Mouse (Mus musculus): ENCODE data around the gene Dock10. TPM values are rescaled to one million over a fixed set of nuclear protein-coding genes. Genes with fewer than 3 reads are reported as not detected.

Dock10 gene
- polyA plus RNA-seq, 1 experiment, result 36.5 TPM

- Histone ChIP-seq H3K4me1 (replicated peaks; ENCODE audit: control insufficient read depth, insufficient read depth, low read length) (peaks cover 2% of the 10 kb centered on the region; the same call in 1 of the 2 replicates), H3K27ac (ENCODE audit: control insufficient read depth, insufficient read depth, low read length) (no peak overlapping the region), H3K36me3 (ENCODE audit: control insufficient read depth, insufficient read depth, low read length) (no peaks in the 10 kb centered on the region; the same call in 1 of the 2 replicates), H3K4me3 (ENCODE audit: control insufficient read depth, insufficient read depth, low read length) (no peak overlapping the region), H3K27me3 (ENCODE audit: control insufficient read depth, insufficient read depth, low read length) (no peaks in the 10 kb centered on the region)
- no peak for TF ChIP-seq POLR2A (IDR thresholded peaks at IDR 0.05; ENCODE audit: control insufficient read depth, extremely low read depth, insufficient read depth, low read length, poor library complexity)
- TF ChIP-seq CTCF (IDR thresholded peaks at IDR 0.05; ENCODE audit: borderline replicate concordance, control insufficient read depth, extremely low read depth, insufficient read depth, low read length, poor library complexity), result no peak
- WGBS, result 86% methylated on average over 1 of the region's 1 CpGs
- no peak for DNase-seq
Measured at GRCm38 (mm10) chr1:80703279-80703678, 55.0 kb downstream of the Dock10 start.

DNA sequence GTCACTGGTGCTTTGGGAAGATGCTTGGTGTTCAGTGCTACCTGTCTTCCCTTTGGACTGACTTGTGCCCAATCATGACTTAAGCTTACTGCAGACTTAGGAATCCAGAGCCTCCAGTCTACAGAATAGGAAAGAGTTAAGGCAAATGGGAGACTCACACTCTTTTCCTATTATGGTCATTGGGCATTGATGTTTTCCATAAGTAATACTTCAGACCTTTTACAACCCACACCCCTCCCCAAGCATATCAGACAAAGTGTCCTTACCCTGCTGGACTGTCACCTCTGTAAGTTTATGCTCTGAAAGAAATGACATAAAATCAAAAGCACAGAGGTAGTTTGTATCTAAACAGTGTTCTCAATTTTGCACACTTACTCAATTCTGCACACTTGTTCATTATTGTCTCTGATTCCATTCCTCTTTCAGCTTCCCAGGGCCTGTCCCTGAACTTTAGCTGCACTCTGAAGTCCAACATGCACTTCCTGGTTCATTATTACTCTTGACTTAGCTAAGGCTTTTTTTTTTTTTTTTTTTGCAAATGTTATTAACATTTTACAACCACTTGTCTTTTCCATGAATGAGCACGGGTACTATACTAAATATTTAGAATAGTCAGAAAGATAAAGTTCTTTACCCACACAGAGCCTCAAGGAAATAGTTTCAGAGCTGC lies 82.2 kb downstream of the Dock10 start:
- Histone ChIP-seq H3K27ac (ENCODE audit: control insufficient read depth, insufficient read depth, low read length) (no peak overlapping the region), H3K27me3 (ENCODE audit: control insufficient read depth, insufficient read depth, low read length) (no peaks in the 10 kb centered on the region), H3K36me3 (ENCODE audit: control insufficient read depth, insufficient read depth, low read length) (no peaks in the 10 kb centered on the region), H3K4me1 (replicated peaks; ENCODE audit: control insufficient read depth, insufficient read depth, low read length) (no peaks in the 10 kb centered on the region), H3K4me3 (ENCODE audit: control insufficient read depth, insufficient read depth, low read length) (no peak overlapping the region)
- no peak for TF ChIP-seq CTCF (IDR thresholded peaks at IDR 0.05; ENCODE audit: borderline replicate concordance, control insufficient read depth, extremely low read depth, insufficient read depth, low read length, poor library complexity)
- TF ChIP-seq POLR2A (IDR thresholded peaks at IDR 0.05; ENCODE audit: control insufficient read depth, extremely low read depth, insufficient read depth, low read length, poor library complexity), result no peak
- no peak for DNase-seq
- WGBS, result 84% methylated on average over 1 of the region's 1 CpGs

DNA sequence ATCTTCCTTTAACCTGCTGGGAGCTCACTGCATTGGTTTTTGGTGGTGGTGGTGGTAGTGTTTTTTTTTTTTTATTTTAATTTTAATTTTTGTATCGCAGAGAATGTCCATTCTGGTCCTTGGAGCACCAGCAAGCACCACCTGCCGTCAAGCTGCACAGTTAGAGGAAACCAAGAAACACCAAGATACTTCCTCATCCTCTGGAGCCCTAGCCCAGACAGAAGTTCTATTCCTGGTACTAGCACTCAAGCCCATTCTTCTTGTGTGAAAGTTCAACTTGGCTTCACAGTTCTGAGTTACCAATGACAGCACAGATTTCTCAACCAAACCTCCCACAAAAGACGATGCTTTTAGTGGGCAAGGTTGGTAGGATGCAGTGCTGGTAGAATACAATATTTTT lies 86.6 kb downstream of the Dock10 start:
- Histone ChIP-seq H3K27ac (ENCODE audit: control insufficient read depth, insufficient read depth, low read length) (no peak overlapping the region), H3K36me3 (ENCODE audit: control insufficient read depth, insufficient read depth, low read length) (no peaks in the 10 kb centered on the region), H3K4me1 (replicated peaks; ENCODE audit: control insufficient read depth, insufficient read depth, low read length) (peaks cover 5% of the 10 kb centered on the region; the same call in 1 of the 2 replicates), H3K4me3 (ENCODE audit: control insufficient read depth, insufficient read depth, low read length) (no peak overlapping the region), H3K27me3 (ENCODE audit: control insufficient read depth, insufficient read depth, low read length) (no peaks in the 10 kb centered on the region)
- DNase-seq, result no peak
- TF ChIP-seq POLR2A (IDR thresholded peaks at IDR 0.05; ENCODE audit: control insufficient read depth, extremely low read depth, insufficient read depth, low read length, poor library complexity) (no peak), CTCF (IDR thresholded peaks at IDR 0.05; ENCODE audit: borderline replicate concordance, control insufficient read depth, extremely low read depth, insufficient read depth, low read length, poor library complexity) (no peak)
- whole genome bisulfite sequencing, result 10% methylated on average over 3 of the region's 3 CpGs

DNA sequence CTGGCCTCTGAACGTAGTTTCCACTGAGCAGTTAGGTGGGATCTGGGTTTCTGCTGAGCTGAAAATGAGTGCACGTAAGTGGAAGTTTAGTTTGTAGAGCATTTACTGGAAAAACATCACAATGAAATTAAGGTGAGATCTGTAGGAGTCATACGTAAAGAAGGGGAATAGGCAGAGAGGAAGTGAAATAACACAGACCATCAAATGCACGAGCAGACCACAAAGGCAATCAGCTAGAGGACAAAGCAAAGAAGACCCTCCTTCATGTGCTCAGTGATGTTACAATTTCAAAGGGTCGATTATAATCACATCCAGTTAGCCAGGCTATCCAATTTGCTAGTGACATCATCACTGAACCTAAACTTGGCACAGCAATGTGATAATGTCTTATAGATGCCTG lies 87.3 kb downstream of the Dock10 start:
- TF ChIP-seq CTCF (IDR thresholded peaks at IDR 0.05; ENCODE audit: borderline replicate concordance, control insufficient read depth, extremely low read depth, insufficient read depth, low read length, poor library complexity) (no peak), POLR2A (IDR thresholded peaks at IDR 0.05; ENCODE audit: control insufficient read depth, extremely low read depth, insufficient read depth, low read length, poor library complexity) (no peak)
- Histone ChIP-seq H3K4me3 (ENCODE audit: control insufficient read depth, insufficient read depth, low read length) (no peak overlapping the region), H3K27ac (ENCODE audit: control insufficient read depth, insufficient read depth, low read length) (no peak overlapping the region), H3K27me3 (ENCODE audit: control insufficient read depth, insufficient read depth, low read length) (no peaks in the 10 kb centered on the region), H3K36me3 (ENCODE audit: control insufficient read depth, insufficient read depth, low read length) (no peaks in the 10 kb centered on the region), H3K4me1 (replicated peaks; ENCODE audit: control insufficient read depth, insufficient read depth, low read length) (peaks cover 5% of the 10 kb centered on the region; the same call in 1 of the 2 replicates)
- WGBS, result 45% methylated on average over 5 of the region's 5 CpGs
- DNase-seq, result no peak

DNA sequence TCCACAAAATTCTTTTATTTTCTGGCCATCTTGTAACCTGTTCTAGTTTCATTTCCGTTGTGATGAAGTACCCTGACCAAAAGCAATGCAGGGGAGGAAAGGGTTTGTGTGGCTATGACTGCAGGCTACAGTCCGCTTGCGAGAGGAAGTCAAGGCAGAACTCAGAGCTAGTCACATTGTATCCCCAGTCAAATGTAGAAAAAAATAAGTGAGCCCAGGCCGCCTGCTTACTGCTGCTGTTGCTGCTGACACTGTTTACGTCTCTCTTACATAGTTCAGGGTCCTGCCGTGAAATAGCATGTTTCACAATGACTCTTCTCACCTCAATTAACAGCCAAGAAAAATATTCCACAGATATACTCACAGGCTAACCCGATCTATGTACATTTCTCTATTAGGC lies 87.9 kb downstream of the Dock10 start:
- 31% methylated on average over 7 of the region's 7 CpGs for WGBS
- no peak for TF ChIP-seq CTCF (IDR thresholded peaks at IDR 0.05; ENCODE audit: borderline replicate concordance, control insufficient read depth, extremely low read depth, insufficient read depth, low read length, poor library complexity)
- no peak for TF ChIP-seq POLR2A (IDR thresholded peaks at IDR 0.05; ENCODE audit: control insufficient read depth, extremely low read depth, insufficient read depth, low read length, poor library complexity)
- no peak overlapping the region for H3K27ac ChIP-seq (ENCODE audit: control insufficient read depth, insufficient read depth, low read length)
- H3K4me3 ChIP-seq (ENCODE audit: control insufficient read depth, insufficient read depth, low read length), result no peak overlapping the region
- H3K4me1 ChIP-seq (replicated peaks; ENCODE audit: control insufficient read depth, insufficient read depth, low read length), result peaks cover 5% of the 10 kb centered on the region; the same call in 1 of the 2 replicates
- H3K36me3 ChIP-seq (ENCODE audit: control insufficient read depth, insufficient read depth, low read length), result no peaks in the 10 kb centered on the region
- DNase-seq, result peak; percentile 24
- no peaks in the 10 kb centered on the region for H3K27me3 ChIP-seq (ENCODE audit: control insufficient read depth, insufficient read depth, low read length)

GRCm38 (mm10) chr1:80665761-80666160 lies 92.6 kb downstream of the Dock10 start:
- Histone ChIP-seq H3K4me1 (replicated peaks; ENCODE audit: control insufficient read depth, insufficient read depth, low read length) (0 out of 2 replicates have a peak, but pooled peaks cover 7% of the 10 kb centered on the region), H3K36me3 (ENCODE audit: control insufficient read depth, insufficient read depth, low read length) (no peaks in the 10 kb centered on the region), H3K27me3 (ENCODE audit: control insufficient read depth, insufficient read depth, low read length) (no peaks in the 10 kb centered on the region), H3K27ac (ENCODE audit: control insufficient read depth, insufficient read depth, low read length) (no peak overlapping the region; the same call in 1 of the 2 replicates), H3K4me3 (ENCODE audit: control insufficient read depth, insufficient read depth, low read length) (no peak overlapping the region)
- no peak for DNase-seq
- TF ChIP-seq POLR2A (IDR thresholded peaks at IDR 0.05; ENCODE audit: control insufficient read depth, extremely low read depth, insufficient read depth, low read length, poor library complexity), result no peak
- TF ChIP-seq CTCF (IDR thresholded peaks at IDR 0.05; ENCODE audit: borderline replicate concordance, control insufficient read depth, extremely low read depth, insufficient read depth, low read length, poor library complexity), result no peak
